17 mouse cellular contexts compared by ENCODE assay signal in the genomic region with DNA sequence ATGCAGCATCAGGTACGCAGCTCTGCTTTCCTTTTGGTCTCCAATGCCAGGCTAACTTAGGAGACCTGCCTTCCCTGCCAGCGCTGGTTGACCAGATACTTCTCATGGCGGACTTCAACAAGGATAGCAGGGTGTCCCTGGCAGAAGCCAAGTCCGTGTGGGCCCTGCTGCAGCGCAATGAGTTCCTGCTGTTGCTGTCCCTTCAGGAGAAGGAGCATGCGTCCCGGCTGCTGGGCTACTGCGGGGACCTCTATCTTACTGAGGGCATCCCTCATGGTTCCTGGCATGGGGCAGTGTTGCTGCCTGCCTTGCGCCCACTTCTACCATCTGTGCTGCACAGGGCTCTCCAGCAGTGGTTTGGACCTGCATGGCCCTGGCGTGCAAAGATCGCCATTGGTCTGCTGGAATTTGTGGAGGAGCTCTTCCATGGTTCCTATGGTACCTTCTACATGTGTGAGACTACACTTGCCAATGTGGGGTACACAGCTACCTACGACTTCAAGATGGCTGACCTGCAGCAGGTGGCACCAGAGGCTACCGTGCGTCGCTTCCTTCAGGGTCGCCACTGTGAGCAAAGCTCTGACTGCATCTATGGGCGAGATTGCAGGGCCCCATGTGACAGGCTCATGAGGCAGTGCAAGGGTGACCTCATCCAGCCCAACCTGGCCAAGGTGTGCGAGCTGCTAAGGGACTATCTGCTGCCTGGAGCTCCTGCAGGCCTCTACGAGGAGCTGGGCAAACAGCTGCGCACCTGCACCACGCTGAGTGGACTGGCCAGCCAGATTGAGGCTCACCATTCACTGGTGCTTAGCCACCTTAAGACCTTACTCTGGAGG. TPM values are rescaled to one million over a fixed set of nuclear protein-coding genes. Genes with fewer than 3 reads are reported as not detected.
DNase-seq lines count a peak whose midpoint lies in the region; ATAC-seq and TF ChIP-seq lines count a peak whose summit lies in the region.
"Had no signal": no experiment of that assay in that cellular context is flagged by ENCODE, and none has a peak within 500 bp of the region (broad histone marks: within the 10 kb centered on the region; RNA-seq: fewer than 3 reads in every experiment).

No protein-coding gene starts in this region.

- no peak for DNase-seq in forebrain, embryonic 10.5 days (ENCODE audit: extremely low spot score, low spot score)
- DNase-seq in forebrain, embryonic 14.5 days (ENCODE audit: low spot score) = no peak
- peak; percentile 90 for DNase-seq in midbrain, embryonic 11.5 days (ENCODE audit: low spot score, missing footprints)
- no peak for DNase-seq in midbrain, postnatal 0 days (ENCODE audit: low spot score)
- DNase-seq in embryo, embryonic 9.5 days (ENCODE audit: extremely low spot score) = peak; percentile 46
- peak; percentile 42 for DNase-seq in stomach, postnatal 0 days (ENCODE audit: low spot score)
- DNase-seq in kidney, postnatal 25 days = no peak
- DNase-seq in layer of hippocampus, adult 9-11 months = no peak
- DNase-seq: cerebellum, postnatal 14 days; layer of hippocampus, postnatal 36 days; spleen, adult 18-20 months; thymus, adult 18-20 months had no signal

- no peak overlapping the region for H3K4me2 ChIP-seq in forebrain, embryonic 14.5 days (ENCODE audit: low read length)
- no peak overlapping the region for H3K4me2 ChIP-seq in midbrain, embryonic 11.5 days
- H3K4me2 ChIP-seq in midbrain, postnatal 0 days (ENCODE audit: low read depth, low read length, poor library complexity, severe bottlenecking) = no peak overlapping the region
- no peak overlapping the region for H3K4me2 ChIP-seq in stomach, postnatal 0 days (replicated peaks; ENCODE audit: low read depth)
- H3K4me2 ChIP-seq: hindbrain, embryonic 15.5 days; liver, embryonic 15.5 days had no signal

- no peaks in the 10 kb centered on the region for H3K27me3 ChIP-seq in forebrain, embryonic 10.5 days (ENCODE audit: poor library complexity, severe bottlenecking)
- no peaks in the 10 kb centered on the region for H3K27me3 ChIP-seq in forebrain, embryonic 14.5 days (replicated peaks; ENCODE audit: control insufficient read depth, insufficient read depth, low read length)
- no peaks in the 10 kb centered on the region for H3K27me3 ChIP-seq in midbrain, embryonic 11.5 days (ENCODE audit: control insufficient read depth, insufficient read depth, low read length)
- H3K27me3 ChIP-seq in midbrain, postnatal 0 days (ENCODE audit: insufficient read depth, low read length) = no peaks in the 10 kb centered on the region
- H3K27me3 ChIP-seq in stomach, postnatal 0 days (ENCODE audit: control insufficient read depth, insufficient read depth, low read length) = no peaks in the 10 kb centered on the region
- H3K27me3 ChIP-seq: hindbrain, embryonic 15.5 days; liver, embryonic 15.5 days had no signal

- no peak for ATAC-seq in forebrain, embryonic 14.5 days
- no peak for ATAC-seq in midbrain, embryonic 11.5 days (ENCODE audit: low FRiP score)
- no peak for ATAC-seq in midbrain, postnatal 0 days (ENCODE audit: low FRiP score)
- peak; percentile 33; the same call in 1 of the 2 replicates for ATAC-seq in stomach, postnatal 0 days (ENCODE audit: low FRiP score, low TSS enrichment)

- 68% methylated on average over 21 of the region's 21 CpGs for WGBS in forebrain, embryonic 10.5 days
- 69% methylated on average over 21 of the region's 21 CpGs for WGBS in forebrain, embryonic 14.5 days
- 67% methylated on average over 21 of the region's 21 CpGs for WGBS in midbrain, embryonic 11.5 days
- WGBS in midbrain, postnatal 0 days = 76% methylated on average over 21 of the region's 21 CpGs
- WGBS in stomach, postnatal 0 days = 69% methylated on average over 21 of the region's 21 CpGs

- 0 out of 2 replicates have a peak overlapping the region, but pooled peaks have one; percentile 13 for H3K4me3 ChIP-seq in forebrain, embryonic 10.5 days
- H3K4me3 ChIP-seq in forebrain, embryonic 14.5 days (ENCODE audit: low read depth, low read length) = no peak overlapping the region
- H3K4me3 ChIP-seq in midbrain, embryonic 11.5 days (ENCODE audit: low read depth, low read length) = no peak overlapping the region
- H3K4me3 ChIP-seq in midbrain, postnatal 0 days (ENCODE audit: low read depth, low read length) = no peak overlapping the region
- H3K4me3 ChIP-seq in stomach, postnatal 0 days (ENCODE audit: low read depth, low read length) = no peak overlapping the region
- H3K4me3 ChIP-seq: erythroblast, embryonic 14.5 days; hindbrain, embryonic 15.5 days; liver, embryonic 15.5 days had no signal

- H3K27ac ChIP-seq in forebrain, embryonic 10.5 days = no peak overlapping the region
- H3K27ac ChIP-seq in forebrain, embryonic 14.5 days (ENCODE audit: low read depth, low read length) = no peak overlapping the region
- no peak overlapping the region for H3K27ac ChIP-seq in midbrain, embryonic 11.5 days (ENCODE audit: low read depth, low read length)
- no peak overlapping the region for H3K27ac ChIP-seq in midbrain, postnatal 0 days (ENCODE audit: low read depth, low read length)
- peak overlapping the region; percentile 18; the same call in 1 of the 2 replicates for H3K27ac ChIP-seq in stomach, postnatal 0 days (replicated peaks)
- H3K27ac ChIP-seq: hindbrain, embryonic 15.5 days; kidney, postnatal 0 days; liver, embryonic 15.5 days had no signal

- no peak overlapping the region for H3K9ac ChIP-seq in forebrain, embryonic 14.5 days (ENCODE audit: low read length)
- no peak overlapping the region for H3K9ac ChIP-seq in midbrain, embryonic 11.5 days (ENCODE audit: low read length)
- H3K9ac ChIP-seq in midbrain, postnatal 0 days (replicated peaks; ENCODE audit: low read length, poor library complexity, severe bottlenecking) = no peak overlapping the region
- H3K9ac ChIP-seq in stomach, postnatal 0 days (ENCODE audit: low read length) = no peak overlapping the region
- H3K9ac ChIP-seq: hindbrain, embryonic 15.5 days; liver, embryonic 15.5 days had no signal

- no peak for TF ChIP-seq EP300 in stomach, postnatal 0 days (optimal IDR thresholded peaks at IDR 0.05)

- H3K4me1 ChIP-seq in forebrain, embryonic 10.5 days = peaks cover 72% of the 10 kb centered on the region
- peaks cover 15% of the 10 kb centered on the region for H3K4me1 ChIP-seq in forebrain, embryonic 14.5 days (ENCODE audit: control insufficient read depth, insufficient read depth, low read length)
- H3K4me1 ChIP-seq in midbrain, embryonic 11.5 days (ENCODE audit: control insufficient read depth, insufficient read depth, low read length) = peaks cover 16% of the 10 kb centered on the region
- peaks cover 14% of the 10 kb centered on the region for H3K4me1 ChIP-seq in midbrain, postnatal 0 days (ENCODE audit: insufficient read depth, low read length)
- peaks cover 6% of the 10 kb centered on the region; the same call in 1 of the 2 replicates for H3K4me1 ChIP-seq in stomach, postnatal 0 days (replicated peaks; ENCODE audit: control insufficient read depth, insufficient read depth)

- no peak for TF ChIP-seq CTCF in midbrain, postnatal 0 days (IDR thresholded peaks at IDR 0.05)
- no peak for TF ChIP-seq CTCF in stomach, postnatal 0 days (IDR thresholded peaks at IDR 0.05; ENCODE audit: low read depth)

- H3K36me3 ChIP-seq in forebrain, embryonic 10.5 days (replicated peaks) = peaks cover 72% of the 10 kb centered on the region
- peaks cover 54% of the 10 kb centered on the region for H3K36me3 ChIP-seq in forebrain, embryonic 14.5 days (ENCODE audit: control insufficient read depth, insufficient read depth, low read length)
- H3K36me3 ChIP-seq in midbrain, embryonic 11.5 days (ENCODE audit: control insufficient read depth, insufficient read depth, low read length) = peaks cover 27% of the 10 kb centered on the region
- H3K36me3 ChIP-seq in midbrain, postnatal 0 days (ENCODE audit: insufficient read depth, low read length) = peaks cover 41% of the 10 kb centered on the region
- peaks cover 18% of the 10 kb centered on the region for H3K36me3 ChIP-seq in stomach, postnatal 0 days (ENCODE audit: control insufficient read depth, insufficient read depth, low read length)

- no peaks in the 10 kb centered on the region for H3K9me3 ChIP-seq in forebrain, embryonic 10.5 days
- H3K9me3 ChIP-seq in forebrain, embryonic 14.5 days (replicated peaks; ENCODE audit: control insufficient read depth, low read length) = no peaks in the 10 kb centered on the region
- no peaks in the 10 kb centered on the region for H3K9me3 ChIP-seq in midbrain, embryonic 11.5 days (ENCODE audit: control insufficient read depth, low read length)
- H3K9me3 ChIP-seq in midbrain, postnatal 0 days (ENCODE audit: low read length) = no peaks in the 10 kb centered on the region
- H3K9me3 ChIP-seq in stomach, postnatal 0 days (ENCODE audit: control insufficient read depth, low read length) = no peaks in the 10 kb centered on the region
- H3K9me3 ChIP-seq: hindbrain, embryonic 15.5 days; liver, embryonic 15.5 days had no signal

RNA-seq across cellular contexts. Expression of a gene that starts 7.5 kb away (rescaled TPM):
- polyA plus RNA-seq in forebrain, embryonic 10.5 days (2016; fragmentation: Nextera tagmentation; extraction: Ambion mirVana) = 44.1 and 49.4 TPM in 2 replicates
- polyA plus RNA-seq in forebrain, embryonic 14.5 days (2014; fragmentation: Nextera tagmentation; extraction: Ambion mirVana) = 97.4 and 101 TPM in 2 replicates
- 42.9 and 47.4 TPM in 2 replicates for polyA plus RNA-seq in midbrain, embryonic 11.5 days (2014; fragmentation: Nextera tagmentation; extraction: Ambion mirVana)
- 237 and 261 TPM in 2 replicates for total RNA-seq in midbrain, postnatal 0 days (2014; rRNA removed)
- polyA plus RNA-seq in midbrain, postnatal 0 days (2015; fragmentation: Nextera tagmentation; extraction: Ambion mirVana) = 155 and 162 TPM in 2 replicates
- 10.9 and 13.4 TPM in 2 replicates for polyA plus RNA-seq in stomach, postnatal 0 days (2015; fragmentation: Nextera tagmentation; extraction: Ambion mirVana)
- polyA plus RNA-seq: erythroblast, embryonic 14.5 days had no signal

RNA-seq across cellular contexts. Expression of a gene that starts 31.5 kb away (rescaled TPM):
- 10.1 and 10.2 TPM in 2 replicates for polyA plus RNA-seq in forebrain, embryonic 10.5 days (2016; fragmentation: Nextera tagmentation; extraction: Ambion mirVana)
- polyA plus RNA-seq in forebrain, embryonic 14.5 days (2014; fragmentation: Nextera tagmentation; extraction: Ambion mirVana) = 4.0 TPM in 2 replicates
- 8.2 TPM in 2 replicates for polyA plus RNA-seq in midbrain, embryonic 11.5 days (2014; fragmentation: Nextera tagmentation; extraction: Ambion mirVana)
- 6.4 and 8.4 TPM in 2 replicates for total RNA-seq in midbrain, postnatal 0 days (2014; rRNA removed)
- 5.0 and 6.3 TPM in 2 replicates for polyA plus RNA-seq in midbrain, postnatal 0 days (2015; fragmentation: Nextera tagmentation; extraction: Ambion mirVana)
- 109 and 120 TPM in 2 replicates for polyA plus RNA-seq in stomach, postnatal 0 days (2015; fragmentation: Nextera tagmentation; extraction: Ambion mirVana)

RNA-seq across cellular contexts. Expression of a gene that starts 35.4 kb away (rescaled TPM):
- not detected in 2 replicates for polyA plus RNA-seq in forebrain, embryonic 10.5 days (2016; fragmentation: Nextera tagmentation; extraction: Ambion mirVana)
- polyA plus RNA-seq in forebrain, embryonic 14.5 days (2014; fragmentation: Nextera tagmentation; extraction: Ambion mirVana) = not detected in 2 replicates
- polyA plus RNA-seq in midbrain, embryonic 11.5 days (2014; fragmentation: Nextera tagmentation; extraction: Ambion mirVana) = not detected in 2 replicates
- not detected in 2 replicates for total RNA-seq in midbrain, postnatal 0 days (2014; rRNA removed)
- not detected in 2 replicates for polyA plus RNA-seq in midbrain, postnatal 0 days (2015; fragmentation: Nextera tagmentation; extraction: Ambion mirVana)
- polyA plus RNA-seq in stomach, postnatal 0 days (2015; fragmentation: Nextera tagmentation; extraction: Ambion mirVana) = not detected in 2 replicates
- total RNA-seq: layer of hippocampus, postnatal 36 days had no signal
- polyA plus RNA-seq: erythroblast, embryonic 14.5 days; hindbrain, embryonic 15.5 days; kidney, postnatal 0 days; liver, embryonic 15.5 days; neural tube, embryonic 11.5 days had no signal

RNA-seq across cellular contexts. Expression of a gene that starts 49.3 kb away (rescaled TPM):
- polyA plus RNA-seq in forebrain, embryonic 10.5 days (2016; fragmentation: Nextera tagmentation; extraction: Ambion mirVana) = not detected in 2 replicates
- not detected in 2 replicates for polyA plus RNA-seq in forebrain, embryonic 14.5 days (2014; fragmentation: Nextera tagmentation; extraction: Ambion mirVana)
- not detected in 2 replicates for polyA plus RNA-seq in midbrain, embryonic 11.5 days (2014; fragmentation: Nextera tagmentation; extraction: Ambion mirVana)
- total RNA-seq in midbrain, postnatal 0 days (2014; rRNA removed) = not detected in 2 replicates
- 0.25 TPM in 1 of 2 replicates, not detected in the other for polyA plus RNA-seq in midbrain, postnatal 0 days (2015; fragmentation: Nextera tagmentation; extraction: Ambion mirVana)
- 0.18 TPM in 1 of 2 replicates, not detected in the other for polyA plus RNA-seq in stomach, postnatal 0 days (2015; fragmentation: Nextera tagmentation; extraction: Ambion mirVana)
- total RNA-seq: layer of hippocampus, postnatal 36 days had no signal
- polyA plus RNA-seq: erythroblast, embryonic 14.5 days; hindbrain, embryonic 15.5 days; kidney, postnatal 0 days; liver, embryonic 15.5 days; neural tube, embryonic 11.5 days had no signal

RNA-seq across cellular contexts. Expression of a gene that starts 55.9 kb away (rescaled TPM):
- polyA plus RNA-seq in forebrain, embryonic 10.5 days (2016; fragmentation: Nextera tagmentation; extraction: Ambion mirVana) = 89.9 and 96.4 TPM in 2 replicates
- polyA plus RNA-seq in forebrain, embryonic 14.5 days (2014; fragmentation: Nextera tagmentation; extraction: Ambion mirVana) = 52.5 and 52.8 TPM in 2 replicates
- polyA plus RNA-seq in midbrain, embryonic 11.5 days (2014; fragmentation: Nextera tagmentation; extraction: Ambion mirVana) = 52.6 and 58.3 TPM in 2 replicates
- total RNA-seq in midbrain, postnatal 0 days (2014; rRNA removed) = 69.9 and 83.0 TPM in 2 replicates
- 63.2 and 70.9 TPM in 2 replicates for polyA plus RNA-seq in midbrain, postnatal 0 days (2015; fragmentation: Nextera tagmentation; extraction: Ambion mirVana)
- polyA plus RNA-seq in stomach, postnatal 0 days (2015; fragmentation: Nextera tagmentation; extraction: Ambion mirVana) = 49.7 and 54.3 TPM in 2 replicates

Comparison
In these comparisons a context has a peak if more than half of its experiments do, and no peak if none do; other contexts are left out.
1. DNase-seq: peak in midbrain, embryonic 11.5 days (single experiment), embryo, embryonic 9.5 days (single experiment) and stomach, postnatal 0 days (single experiment); none in forebrain, embryonic 10.5 days (single experiment), forebrain, embryonic 14.5 days (single experiment), midbrain, postnatal 0 days (single experiment), kidney, postnatal 25 days (0 of 2) and layer of hippocampus, adult 9-11 months (single experiment).